Mouse (Mus musculus): ENCODE results near the gene Tmem175.

DNA sequence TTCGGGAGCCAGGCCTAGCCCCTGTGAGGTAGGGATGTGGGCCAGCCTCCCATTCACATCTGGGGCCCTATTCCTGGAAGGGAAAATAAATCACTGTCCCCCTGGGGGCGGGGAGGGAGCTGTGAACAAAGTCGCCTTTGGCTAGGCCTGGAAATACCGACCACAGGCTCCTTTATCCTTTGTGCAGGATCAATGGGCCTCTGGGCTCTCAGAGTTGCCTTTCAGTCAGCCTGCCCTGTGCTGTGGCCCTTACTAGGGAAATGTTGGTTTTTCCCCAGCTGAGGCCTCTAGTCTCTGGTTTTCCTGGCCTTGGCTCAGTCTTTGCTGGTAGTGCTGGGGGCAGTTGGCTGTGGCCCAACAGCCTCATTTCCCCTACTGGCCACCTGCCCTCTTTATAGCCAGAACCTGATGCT lies 67.8 kb downstream of the Tmem175 start:
- TF ChIP-seq CTCF (IDR thresholded peaks at IDR 0.05; ENCODE audit: extremely low read depth, insufficient read depth, insufficient read length, insufficient replicate concordance) (no peak), POLR2A (IDR thresholded peaks at IDR 0.05; ENCODE audit: low read depth, low read length) (no peak)

All from spleen, adult 2 months (tissue).